Mouse (Mus musculus): Measurements from ENCODE around the gene Cfd. TPM values are rescaled to one million over a fixed set of nuclear protein-coding genes. Genes with fewer than 3 reads are reported as not detected.
"Not testable (repeated sequence)": the region's sequence is repeated elsewhere in the genome, so short reads cannot be mapped to it uniquely, and the experiment has no call there.

The Cfd gene
- total RNA-seq, 2 experiments from 2014 or later: 85.8 to 154 TPM

GRCm38 (mm10) chr10:79884446-79884845, 6.2 kb upstream of the Cfd start:
- no peak for DNase-seq (ENCODE audit: low spot score in 2 of 2)

- not testable (repeated sequence) for DNase-seq (ENCODE audit: low spot score in 2 of 2)
Measured at GRCm38 (mm10) chr10:79884938-79885337, 5.7 kb upstream of the Cfd start.

GRCm38 (mm10) chr10:79886054-79886453, 4.6 kb upstream of the Cfd start, which contains the start of gene Elane:
Elane (plus strand) TSS chr10:79886247.
- DNase-seq (ENCODE audit: low spot score in 2 of 2): no peak

GRCm38 (mm10) chr10:79886611-79887010, 4.0 kb upstream of the Cfd start:
- no peak for DNase-seq (ENCODE audit: low spot score in 2 of 2)

GRCm38 (mm10) chr10:79889386-79889785, 1.3 kb upstream of the Cfd start:
- DNase-seq (ENCODE audit: low spot score in 2 of 2): no peak

- peak; percentile 69 to 79 for DNase-seq (ENCODE audit: low spot score in 2 of 2)
Measured at GRCm38 (mm10) chr10:79892451-79893118, 1.9 kb downstream of the Cfd start.

- DNase-seq (ENCODE audit: low spot score in 2 of 2): no peak
Measured at GRCm38 (mm10) chr10:79896306-79896705, 5.7 kb downstream of the Cfd start.

GRCm38 (mm10) chr10:79896814-79897213, 6.2 kb downstream of the Cfd start:
- DNase-seq (ENCODE audit: low spot score in 2 of 2): no peak

- DNase-seq (ENCODE audit: low spot score in 2 of 2): no peak
Measured at GRCm38 (mm10) chr10:79897316-79898245, 6.9 kb downstream of the Cfd start.

GRCm38 (mm10) chr10:79900951-79901410, 10.3 kb downstream of the Cfd start:
- no peak for DNase-seq (ENCODE audit: low spot score in 2 of 2)

- DNase-seq (ENCODE audit: low spot score in 2 of 2): no peak
Measured at GRCm38 (mm10) chr10:79906712-79907111, 16.1 kb downstream of the Cfd start.

GRCm38 (mm10) chr10:79907415-79907814, 16.8 kb downstream of the Cfd start:
- no peak for DNase-seq (ENCODE audit: low spot score in 2 of 2)

GRCm38 (mm10) chr10:79908167-79909091, 17.8 kb downstream of the Cfd start, which contains the start of gene Med16:
Med16 (minus strand) TSS chr10:79908923.
- DNase-seq (ENCODE audit: low spot score in 2 of 2): peak; percentile 90 to 95

- DNase-seq (ENCODE audit: low spot score in 2 of 2): no peak
Measured at GRCm38 (mm10) chr10:79909092-79909922, 18.7 kb downstream of the Cfd start.

- no peak for DNase-seq (ENCODE audit: low spot score in 2 of 2)
Measured at GRCm38 (mm10) chr10:79910556-79910955, 19.9 kb downstream of the Cfd start, which contains the start of gene Gm26602. Gm26602 (plus strand) TSS chr10:79910856.

- DNase-seq (ENCODE audit: low spot score in 2 of 2): no peak
Measured at GRCm38 (mm10) chr10:79912412-79912811, 21.8 kb downstream of the Cfd start.

- no peak for DNase-seq (ENCODE audit: low spot score in 2 of 2)
Measured at GRCm38 (mm10) chr10:79914131-79914947, 23.7 kb downstream of the Cfd start.

GRCm38 (mm10) chr10:79914948-79915596, 24.4 kb downstream of the Cfd start:
- DNase-seq (ENCODE audit: low spot score in 2 of 2): no peak

All from gastrocnemius, postnatal 4 days (tissue).